Mouse (Mus musculus) kidney, embryonic 14.5 days (tissue): ENCODE results near the gene Nck1. TPM values are rescaled to one million over a fixed set of nuclear protein-coding genes. Genes with fewer than 3 reads are reported as not detected.
A peak's percentile ranks its signal among the peaks of the same experiment; 100 is the strongest.

Experiments used
- ATAC-seq: fragments of 200-750 bp; cut with Nextera tagmentation; 2 replicates; pipeline ENCODE4 v1.8.0; 2017; ENCODE audit warnings: moderate number of reproducible peaks, mild to moderate bottlenecking, moderate TSS enrichment, moderate library complexity; ENCODE audit not compliant: low FRiP score, low TSS enrichment
- H3K27ac ChIP-seq: fragments of 300-500 bp; sonication (generic); 2 replicates; pipeline ENCODE4 v1.5.1; 2014; ENCODE audit warnings: low read depth, mild to moderate bottlenecking, low read length, moderate library complexity, mixed read lengths
- H3K27me3 ChIP-seq: fragments of 300-500 bp; sonication (generic); 2 replicates; pipeline ENCODE4 v1.6.1; 2014; ENCODE audit warnings: mild to moderate bottlenecking, low read length; ENCODE audit not compliant: control insufficient read depth, insufficient read depth
- H3K36me3 ChIP-seq: fragments of 300-500 bp; sonication (generic); 2 replicates; pipeline ENCODE4 v1.6.1; 2014; ENCODE audit warnings: low read length, mixed read lengths; ENCODE audit not compliant: control insufficient read depth, insufficient read depth
- H3K4me1 ChIP-seq: fragments of 300-500 bp; sonication (generic); 2 replicates; pipeline ENCODE4 v1.6.1; 2014; ENCODE audit warnings: low read length, mixed read lengths; ENCODE audit not compliant: control insufficient read depth, insufficient read depth
- H3K4me2 ChIP-seq: fragments of 300-500 bp; sonication (generic); replicated peaks from 2 replicates; pipeline ENCODE4 v1.6.1; 2014; ENCODE audit warnings: low read depth, mild to moderate bottlenecking, low read length
- H3K4me3 ChIP-seq: fragments of 300-500 bp; sonication (generic); 2 replicates; pipeline ENCODE4 v1.5.1; 2014; ENCODE audit warnings: mild to moderate bottlenecking, low read length
- H3K9ac ChIP-seq: fragments of 300-500 bp; sonication (generic); 2 replicates; pipeline ENCODE4 v1.6.1; 2014; ENCODE audit warnings: low read depth, mild to moderate bottlenecking, low read length, moderate library complexity
- H3K9me3 ChIP-seq: fragments of 300-500 bp; sonication (generic); 2 replicates; pipeline ENCODE4 v1.6.1; 2016; ENCODE audit warnings: low read length; ENCODE audit not compliant: control insufficient read depth
- WGBS: fragments of 180-500 bp; shearing (Covaris S2); extraction: QIAGEN DNeasy Blood & Tissue Kit; methylation state at CpG from one replicate; pipeline ENCODE4 v1.1.7; 2014; 5-methylcytosine and 5-hydroxymethylcytosine counted together
- polyA plus RNA-seq: library from polyadenylated mRNA; unstranded; fragments of >200 nt; fragmentation: Nextera tagmentation; extraction: Ambion mirVana; gene quantifications from 2 replicates; pipeline ENCODE4 v1.2.1, GENCODE M21; 2014

Nck1 gene
- polyA plus RNA-seq, 1 experiment from 2014 or later = 82.9 TPM

DNA sequence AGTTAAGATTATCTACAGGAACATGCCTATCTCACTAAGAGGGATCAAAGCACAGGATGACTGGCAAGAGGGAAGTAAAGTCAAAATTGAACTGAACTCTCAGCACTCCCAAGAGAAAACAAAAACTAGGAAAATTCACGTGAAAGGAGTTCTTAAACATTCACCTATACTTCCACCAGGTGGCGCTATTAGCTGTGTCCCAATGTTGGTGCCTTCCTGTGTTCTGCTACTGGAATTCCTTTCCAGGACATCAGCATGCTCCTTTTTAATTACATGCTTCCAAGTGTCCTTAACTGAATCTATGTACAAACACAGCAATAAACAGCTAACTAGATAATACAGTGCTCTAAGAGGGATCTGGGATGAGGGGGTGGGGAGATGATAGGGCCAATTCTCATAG is 25.3 kb downstream of the Nck1 start:
- Histone ChIP-seq H3K9ac (no peak overlapping the region), H3K9me3 (no peaks in the 10 kb centered on the region), H3K4me2 (no peak overlapping the region), H3K4me3 (no peak overlapping the region), H3K27me3 (no peaks in the 10 kb centered on the region), H3K4me1 (no peaks in the 10 kb centered on the region), H3K36me3 (no peaks in the 10 kb centered on the region), H3K27ac (no peak overlapping the region)
- ATAC-seq = no peak
- WGBS = 0% methylated on average over 2 of the region's 2 CpGs

- 93% methylated on average over 3 of the region's 3 CpGs for WGBS
- no peak for ATAC-seq
- no peaks in the 10 kb centered on the region for H3K4me1 ChIP-seq
Measured at GRCm38 (mm10) chr9:100520012-100520411, 25.9 kb downstream of the Nck1 start.

GRCm38 (mm10) chr9:100507581-100507980 is 38.4 kb downstream of the Nck1 start:
- 85% methylated on average over 2 of the region's 2 CpGs for WGBS
- no peak overlapping the region for H3K27ac ChIP-seq
- H3K9me3 ChIP-seq = no peaks in the 10 kb centered on the region
- H3K36me3 ChIP-seq = no peaks in the 10 kb centered on the region; the same call in 1 of the 2 replicates
- H3K9ac ChIP-seq = no peak overlapping the region
- no peaks in the 10 kb centered on the region for H3K4me1 ChIP-seq
- no peaks in the 10 kb centered on the region for H3K27me3 ChIP-seq
- no peak for ATAC-seq
- H3K4me2 ChIP-seq = no peak overlapping the region
- no peak overlapping the region for H3K4me3 ChIP-seq

More at GRCm38 (mm10) chr9:100520012-100520411, 25.9 kb downstream of the Nck1 start:
- no peak overlapping the region for H3K4me2 ChIP-seq
- H3K9ac ChIP-seq = no peak overlapping the region
- no peaks in the 10 kb centered on the region for H3K9me3 ChIP-seq
- H3K4me3 ChIP-seq = no peak overlapping the region
- no peak overlapping the region for H3K27ac ChIP-seq
- H3K36me3 ChIP-seq = no peaks in the 10 kb centered on the region
- H3K27me3 ChIP-seq = no peaks in the 10 kb centered on the region

DNA sequence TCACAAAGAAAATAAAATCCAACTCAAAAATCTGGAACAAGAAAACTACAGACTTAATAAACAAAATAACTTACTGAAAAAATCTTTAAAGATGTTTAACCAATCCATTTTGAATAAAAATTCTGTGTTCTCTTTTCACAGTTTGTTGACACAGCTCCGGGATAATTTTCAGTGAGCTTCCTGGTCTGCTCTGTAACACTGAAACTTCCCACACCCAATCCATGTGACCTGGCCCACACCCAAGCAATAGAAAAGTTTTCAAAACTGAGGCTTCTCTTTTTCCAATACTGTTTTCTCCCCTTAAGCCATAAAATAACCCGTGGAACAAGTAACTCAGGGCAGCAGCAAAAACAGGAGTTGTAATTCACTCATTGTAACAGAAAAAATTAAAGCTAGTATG is 39.3 kb downstream of the Nck1 start:
- Histone ChIP-seq H3K36me3 (no peaks in the 10 kb centered on the region; the same call in 1 of the 2 replicates), H3K4me2 (no peak overlapping the region), H3K27me3 (no peaks in the 10 kb centered on the region), H3K4me3 (no peak overlapping the region), H3K9ac (no peak overlapping the region), H3K27ac (no peak overlapping the region), H3K4me1 (no peaks in the 10 kb centered on the region), H3K9me3 (no peaks in the 10 kb centered on the region)
- no peak for ATAC-seq
- WGBS = 54% methylated on average over 2 of the region's 2 CpGs

GRCm38 (mm10) chr9:100505498-100505897 is 40.4 kb downstream of the Nck1 start:
- 95% methylated on average over 4 of the region's 4 CpGs for WGBS

GRCm38 (mm10) chr9:100493611-100494261 is 52.2 kb downstream of the Nck1 start:
- no peaks in the 10 kb centered on the region for H3K9me3 ChIP-seq
- peaks cover 4% of the 10 kb centered on the region for H3K4me1 ChIP-seq
- H3K36me3 ChIP-seq = peaks cover 5% of the 10 kb centered on the region; the same call in 1 of the 2 replicates
- H3K27ac ChIP-seq = no peak overlapping the region
- H3K4me2 ChIP-seq = no peak overlapping the region
- H3K4me3 ChIP-seq = no peak overlapping the region
- H3K27me3 ChIP-seq = no peaks in the 10 kb centered on the region
- ATAC-seq = no peak
- H3K9ac ChIP-seq = no peak overlapping the region
- WGBS = 88% methylated on average over 5 of the region's 5 CpGs

More at GRCm38 (mm10) chr9:100505498-100505897, 40.4 kb downstream of the Nck1 start:
- Histone ChIP-seq H3K4me3 (no peak overlapping the region), H3K9ac (no peak overlapping the region), H3K4me2 (no peak overlapping the region), H3K4me1 (no peaks in the 10 kb centered on the region), H3K9me3 (no peaks in the 10 kb centered on the region), H3K36me3 (no peaks in the 10 kb centered on the region; the same call in 1 of the 2 replicates), H3K27ac (no peak overlapping the region), H3K27me3 (no peaks in the 10 kb centered on the region)
- no peak for ATAC-seq

- Histone ChIP-seq H3K4me2 (no peak overlapping the region), H3K36me3 (no peaks in the 10 kb centered on the region; the same call in 1 of the 2 replicates), H3K9ac (no peak overlapping the region), H3K27me3 (no peaks in the 10 kb centered on the region), H3K9me3 (no peaks in the 10 kb centered on the region), H3K4me1 (peaks cover 14% of the 10 kb centered on the region), H3K4me3 (no peak overlapping the region), H3K27ac (no peak overlapping the region)
- 51% methylated on average over 1 of the region's 1 CpGs for WGBS
- ATAC-seq = no peak
Measured at GRCm38 (mm10) chr9:100491424-100491823, 54.5 kb downstream of the Nck1 start.

DNA sequence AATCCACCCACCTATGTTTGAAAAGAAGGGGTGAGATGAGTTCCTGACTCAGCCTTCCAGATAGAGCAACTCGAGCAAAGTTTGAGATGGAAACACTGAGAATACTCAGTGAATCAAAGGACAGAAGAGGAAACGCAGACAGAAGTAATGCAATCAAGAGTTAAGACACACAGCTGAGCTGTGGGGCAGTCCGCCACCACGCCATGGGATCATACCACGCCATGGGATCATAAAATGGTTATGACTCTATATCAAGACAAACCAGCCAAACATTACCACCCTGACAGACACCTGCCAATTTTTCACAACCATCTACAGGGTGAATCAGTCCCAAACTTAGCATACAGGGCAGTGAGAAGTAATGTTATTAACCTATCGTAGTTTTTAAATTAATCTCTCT is 57.0 kb downstream of the Nck1 start:
- no peak overlapping the region for H3K27ac ChIP-seq
- no peak overlapping the region for H3K4me3 ChIP-seq
- H3K9me3 ChIP-seq = no peaks in the 10 kb centered on the region
- no peaks in the 10 kb centered on the region; the same call in 1 of the 2 replicates for H3K36me3 ChIP-seq
- no peak for ATAC-seq
- H3K4me2 ChIP-seq = no peak overlapping the region
- WGBS = 90% methylated on average over 6 of the region's 6 CpGs
- no peaks in the 10 kb centered on the region for H3K27me3 ChIP-seq
- peaks cover 14% of the 10 kb centered on the region for H3K4me1 ChIP-seq
- H3K9ac ChIP-seq = no peak overlapping the region

DNA sequence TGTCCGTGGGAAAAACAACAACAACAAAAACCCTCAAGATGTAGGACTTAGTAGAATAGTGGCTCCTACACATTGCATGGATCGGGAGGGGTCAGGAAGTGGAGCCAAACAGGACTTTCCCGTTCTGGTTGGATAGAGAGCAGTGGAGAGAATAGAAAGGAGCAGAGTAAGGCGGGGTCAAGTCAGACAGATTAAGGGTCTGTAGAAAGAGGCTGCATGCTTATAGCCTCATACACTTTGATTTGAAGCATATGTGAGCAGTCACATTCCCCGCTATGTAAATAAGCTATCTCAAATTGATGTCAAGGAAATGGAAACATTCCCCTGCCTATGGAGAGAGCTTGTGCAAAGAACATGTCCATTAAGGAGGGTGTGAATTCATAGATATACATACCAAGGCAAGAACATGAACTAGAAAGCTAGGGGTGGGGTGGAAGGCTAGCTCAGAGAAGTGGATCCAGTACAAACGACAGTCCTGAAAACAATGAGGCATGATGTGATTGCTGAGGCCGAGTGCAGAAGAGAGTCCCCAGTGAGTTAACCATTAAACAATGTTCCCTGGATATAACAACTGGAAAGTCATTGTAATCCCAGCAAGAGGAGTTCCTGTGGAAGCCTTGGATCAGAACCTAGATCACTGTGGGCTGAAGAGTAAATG is 57.7 kb downstream of the Nck1 start:
- no peak overlapping the region for H3K27ac ChIP-seq
- H3K27me3 ChIP-seq = no peaks in the 10 kb centered on the region
- no peak overlapping the region for H3K4me2 ChIP-seq
- H3K36me3 ChIP-seq = no peaks in the 10 kb centered on the region
- ATAC-seq = peak; percentile 71; the same call in 1 of the 2 replicates
- WGBS = 53% methylated on average over 7 of the region's 7 CpGs
- H3K4me3 ChIP-seq = no peak overlapping the region
- H3K9me3 ChIP-seq = no peaks in the 10 kb centered on the region
- peaks cover 14% of the 10 kb centered on the region for H3K4me1 ChIP-seq
- H3K9ac ChIP-seq = no peak overlapping the region
